Mouse (Mus musculus): ENCODE data around the gene Hes7.
"Not testable (repeated sequence)": the region's sequence is repeated elsewhere in the genome, so short reads cannot be mapped to it uniquely, and the experiment has no call there.

Hes7 gene

DNA sequence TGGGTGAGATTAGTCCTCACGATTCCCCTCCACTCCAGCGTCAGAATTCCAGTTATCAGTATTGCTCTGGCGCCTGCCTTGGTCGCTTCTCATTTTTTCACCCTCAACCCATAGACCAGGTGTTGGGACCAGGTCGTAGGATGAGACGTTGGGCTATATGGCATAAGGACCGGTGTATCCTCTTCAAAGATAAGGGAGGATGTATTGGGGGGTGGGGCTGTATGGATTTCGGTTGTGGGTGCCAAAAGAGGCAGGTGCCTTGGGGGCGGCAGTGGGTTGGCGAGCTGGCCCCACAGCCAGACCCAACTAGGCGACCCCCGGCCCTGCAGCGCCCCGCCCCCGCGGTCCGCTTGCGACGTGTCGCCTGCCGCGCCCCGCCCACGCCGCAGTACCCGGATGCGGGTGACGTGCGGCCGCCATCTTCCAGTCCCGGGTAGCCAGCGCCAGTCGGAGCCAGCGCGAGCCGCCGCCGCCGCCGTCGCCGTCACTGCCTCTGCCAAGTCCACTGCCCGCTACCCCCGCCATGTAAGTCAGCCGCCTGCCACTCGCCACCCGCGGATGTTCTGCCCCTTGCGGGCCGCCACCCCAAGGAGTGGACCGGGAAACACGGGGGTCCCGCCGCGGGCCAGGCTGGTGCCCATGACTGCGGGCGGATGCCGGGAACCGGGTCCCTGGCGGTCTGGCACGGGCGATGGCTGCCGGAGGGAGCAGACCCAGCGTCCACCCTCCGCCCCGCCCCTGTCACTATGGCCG is 31.9 kb upstream of the Hes7 start, which contains the start of gene Vamp2:
Vamp2 (plus strand) TSS at position 388 of the 753 bp plus-strand sequence.
- no peak for DNase-seq (ENCODE audit: low read depth)

DNA sequence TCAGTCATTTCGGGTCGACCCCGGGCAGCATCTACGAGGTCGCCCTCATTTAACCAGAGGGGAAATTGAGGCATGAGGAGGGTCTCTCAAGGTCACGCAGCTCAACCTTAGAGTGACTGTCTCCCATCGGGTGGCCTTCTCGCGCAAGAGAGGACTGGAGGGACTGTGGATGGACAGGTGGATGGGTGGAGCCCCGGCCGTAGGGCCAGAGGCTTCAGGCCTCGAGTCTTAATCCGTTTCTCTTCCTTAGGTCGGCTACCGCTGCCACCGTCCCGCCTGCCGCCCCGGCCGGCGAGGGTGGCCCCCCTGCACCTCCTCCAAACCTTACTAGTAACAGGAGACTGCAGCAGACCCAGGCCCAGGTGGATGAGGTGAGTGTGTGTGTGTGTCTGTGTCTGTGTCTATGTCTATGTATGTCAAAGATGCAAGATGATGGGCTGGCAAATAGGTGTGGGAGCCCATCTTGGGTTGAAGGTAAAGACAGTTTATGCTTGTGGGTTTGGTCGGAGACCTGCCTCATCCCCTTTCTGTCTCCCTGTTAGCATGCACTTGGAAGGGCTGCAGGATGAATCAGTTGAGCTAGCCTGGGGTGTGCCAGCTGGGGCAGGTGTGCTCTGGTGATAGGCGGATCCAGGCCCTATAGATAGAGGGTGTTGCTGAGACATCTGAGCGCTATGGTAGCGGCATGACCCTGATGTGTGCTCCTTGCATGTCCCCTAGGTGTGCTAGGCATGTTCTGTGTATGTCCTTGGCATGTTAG is 31.2 kb upstream of the Hes7 start:
- DNase-seq (ENCODE audit: low read depth) = no peak

DNA sequence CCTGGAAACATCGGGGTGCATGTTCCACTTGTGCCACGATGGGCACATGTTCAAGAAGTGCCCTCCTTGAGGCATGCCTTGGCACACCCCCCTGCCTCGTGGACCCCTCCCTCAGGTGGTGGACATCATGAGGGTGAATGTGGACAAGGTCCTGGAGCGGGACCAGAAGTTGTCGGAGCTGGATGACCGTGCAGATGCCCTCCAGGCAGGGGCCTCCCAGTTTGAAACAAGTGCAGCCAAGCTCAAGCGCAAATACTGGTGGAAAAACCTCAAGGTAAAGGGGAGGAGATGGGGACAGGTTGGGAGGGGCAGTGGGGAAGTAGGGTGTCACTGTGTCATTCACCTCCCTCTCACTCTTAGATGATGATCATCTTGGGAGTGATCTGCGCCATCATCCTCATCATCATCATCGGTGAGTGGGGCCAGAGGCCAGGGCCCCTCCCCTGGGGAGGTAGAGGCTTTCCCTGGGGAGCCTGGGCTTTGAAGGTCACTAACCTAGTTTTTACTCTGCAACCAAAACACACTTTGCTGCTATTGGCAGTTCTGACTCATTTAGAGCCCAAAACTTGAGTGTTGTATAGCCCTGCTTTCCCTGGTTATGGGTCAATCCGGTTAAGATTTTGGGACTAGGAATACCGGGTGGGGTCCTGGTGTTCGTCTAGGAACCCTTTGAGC is 30.5 kb upstream of the Hes7 start:
- no peak for DNase-seq (ENCODE audit: low read depth)

DNA sequence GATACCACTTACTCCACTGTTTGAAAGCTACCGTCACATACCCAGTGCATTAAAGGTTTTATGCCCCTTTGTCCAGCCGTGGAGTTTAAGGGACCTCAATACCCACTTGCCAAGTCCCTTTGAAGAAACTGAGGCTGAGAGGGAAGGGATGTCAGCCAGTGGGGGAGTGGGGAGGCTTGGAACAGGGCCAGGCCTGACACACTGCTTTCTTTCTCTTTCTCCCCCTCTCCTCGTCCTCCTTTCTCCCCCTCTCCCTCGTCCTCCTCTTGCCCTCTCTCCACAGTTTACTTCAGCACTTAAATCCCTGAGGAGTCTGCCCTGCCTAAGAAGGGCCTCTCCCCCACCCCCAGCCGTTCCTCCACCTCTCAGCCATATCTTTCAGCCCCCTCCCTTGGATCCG is 29.8 kb upstream of the Hes7 start:
- DNase-seq (ENCODE audit: low read depth) = no peak

DNA sequence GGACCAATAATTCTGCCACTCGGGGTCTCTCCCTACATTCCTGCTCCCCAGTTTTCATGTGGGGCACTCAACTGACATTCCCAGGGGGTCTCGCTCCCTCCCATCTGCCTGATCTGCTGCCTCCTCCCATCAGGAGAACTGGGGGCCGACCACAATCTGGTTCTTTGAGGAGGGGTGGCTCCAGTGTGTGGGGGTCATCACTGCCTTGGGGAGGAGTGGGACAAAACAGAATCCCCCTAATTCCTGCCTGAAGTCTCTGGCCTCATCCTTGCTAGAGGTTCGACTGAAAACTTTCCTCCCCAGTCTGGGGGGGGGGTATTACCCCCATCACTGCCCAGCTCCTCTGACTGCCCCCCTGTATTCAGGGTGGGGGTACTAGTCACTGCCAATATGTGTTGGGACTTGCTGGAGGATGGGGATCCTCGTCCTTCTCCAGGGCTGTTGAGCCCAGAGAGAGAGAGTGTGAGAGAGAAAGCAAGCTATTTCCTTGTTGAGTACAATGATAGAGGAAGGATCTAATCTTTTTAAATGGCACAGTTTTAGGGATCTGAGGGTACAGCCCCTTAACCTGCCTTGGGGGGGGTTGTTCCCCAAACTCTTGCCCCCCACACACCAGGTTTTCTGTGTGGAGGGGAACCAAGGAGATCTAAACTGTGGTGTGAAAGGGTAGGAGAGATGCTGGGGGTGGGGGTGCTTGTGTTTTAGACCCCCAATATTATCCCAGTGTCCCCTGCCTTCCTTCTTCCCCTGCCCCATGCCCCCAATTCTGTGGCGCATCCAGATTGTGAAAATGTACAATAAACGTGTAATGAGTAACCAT is 28.4 kb upstream of the Hes7 start:
- DNase-seq (ENCODE audit: low read depth) = no peak

GRCm38 (mm10) chr11:69092386-69092751 is 27.8 kb upstream of the Hes7 start:
- DNase-seq (ENCODE audit: low read depth) = peak; percentile 78

GRCm38 (mm10) chr11:69092871-69093270 is 27.3 kb upstream of the Hes7 start:
- DNase-seq (ENCODE audit: low read depth) = no peak

GRCm38 (mm10) chr11:69093856-69094255 is 26.3 kb upstream of the Hes7 start:
- DNase-seq (ENCODE audit: low read depth) = not testable (repeated sequence)

GRCm38 (mm10) chr11:69094697-69095429 is 25.3 kb upstream of the Hes7 start, which contains the start of gene Per1:
TSS of gene Per1 (plus strand) at chr11:69095217.
- DNase-seq (ENCODE audit: low read depth) = peak; percentile 98

DNA sequence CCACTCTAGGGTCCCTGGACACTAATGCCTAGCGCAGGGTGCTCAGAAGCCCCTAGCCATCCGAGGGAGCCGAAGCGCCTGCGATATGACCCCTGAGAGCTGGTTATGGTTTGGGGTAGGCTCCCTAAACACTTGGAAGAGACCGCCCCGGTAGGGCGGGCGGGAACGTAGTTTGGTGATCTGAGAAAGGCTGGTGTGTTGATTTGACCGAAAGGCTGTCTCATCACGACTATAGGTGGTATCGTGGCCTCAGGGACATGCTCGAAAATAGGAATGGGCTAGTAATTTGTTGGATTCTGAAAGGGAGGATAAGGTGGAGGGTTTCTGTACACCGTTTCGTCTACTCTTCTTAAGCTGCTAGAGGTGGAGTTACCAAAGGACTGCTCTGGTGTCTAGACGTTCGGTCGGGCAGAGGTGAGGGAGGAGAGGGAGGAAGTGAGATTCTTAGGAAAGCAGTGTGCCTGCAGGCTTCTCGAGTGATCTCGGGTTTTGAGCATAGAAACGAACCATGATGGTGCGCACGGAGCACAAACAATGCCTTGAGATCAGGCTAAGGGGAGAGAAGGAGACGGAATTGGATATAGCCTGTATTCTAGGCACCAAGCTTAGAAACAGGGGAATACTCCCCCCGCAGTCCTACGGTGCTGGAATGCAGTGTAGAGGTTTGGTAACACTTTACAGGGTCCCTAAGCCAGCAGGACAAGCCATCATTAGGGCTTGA is 24.5 kb upstream of the Hes7 start:
- no peak for DNase-seq (ENCODE audit: low read depth)

DNA sequence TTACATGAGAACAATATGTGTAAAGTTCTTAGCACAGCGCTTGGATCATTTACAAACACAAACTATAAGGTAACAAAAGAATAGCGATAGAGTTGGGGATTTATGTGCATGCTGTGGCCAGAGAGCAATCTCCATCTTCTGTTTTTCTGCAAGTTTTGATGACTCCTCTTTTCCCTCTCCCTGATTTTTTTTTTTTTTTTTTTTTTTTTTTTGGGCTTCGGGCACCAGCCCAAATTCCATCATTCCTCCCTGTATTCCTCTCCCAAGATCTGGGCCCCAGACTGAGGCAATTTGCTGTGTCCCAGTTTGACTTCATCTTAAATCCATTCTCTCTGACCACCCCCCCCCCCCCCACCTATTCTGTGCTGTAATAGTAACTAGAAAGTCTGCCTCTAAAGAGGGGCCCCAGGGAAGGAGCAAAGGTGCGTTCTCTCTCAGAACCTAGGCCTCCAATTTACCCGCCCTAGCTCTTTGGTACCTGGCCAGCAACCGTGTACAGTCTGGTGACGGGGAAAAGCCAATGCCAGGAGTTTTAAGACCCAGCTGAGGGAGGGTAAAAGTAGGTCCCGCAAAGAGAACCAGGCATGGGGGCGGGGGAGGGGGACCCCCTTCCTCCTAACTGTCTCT is 23.7 kb upstream of the Hes7 start:
- DNase-seq (ENCODE audit: low read depth) = no peak

- DNase-seq (ENCODE audit: low read depth) = peak; percentile 96
These were observed 23.0 kb upstream of the Hes7 start for GRCm38 (mm10) chr11:69096987-69097900.

DNA sequence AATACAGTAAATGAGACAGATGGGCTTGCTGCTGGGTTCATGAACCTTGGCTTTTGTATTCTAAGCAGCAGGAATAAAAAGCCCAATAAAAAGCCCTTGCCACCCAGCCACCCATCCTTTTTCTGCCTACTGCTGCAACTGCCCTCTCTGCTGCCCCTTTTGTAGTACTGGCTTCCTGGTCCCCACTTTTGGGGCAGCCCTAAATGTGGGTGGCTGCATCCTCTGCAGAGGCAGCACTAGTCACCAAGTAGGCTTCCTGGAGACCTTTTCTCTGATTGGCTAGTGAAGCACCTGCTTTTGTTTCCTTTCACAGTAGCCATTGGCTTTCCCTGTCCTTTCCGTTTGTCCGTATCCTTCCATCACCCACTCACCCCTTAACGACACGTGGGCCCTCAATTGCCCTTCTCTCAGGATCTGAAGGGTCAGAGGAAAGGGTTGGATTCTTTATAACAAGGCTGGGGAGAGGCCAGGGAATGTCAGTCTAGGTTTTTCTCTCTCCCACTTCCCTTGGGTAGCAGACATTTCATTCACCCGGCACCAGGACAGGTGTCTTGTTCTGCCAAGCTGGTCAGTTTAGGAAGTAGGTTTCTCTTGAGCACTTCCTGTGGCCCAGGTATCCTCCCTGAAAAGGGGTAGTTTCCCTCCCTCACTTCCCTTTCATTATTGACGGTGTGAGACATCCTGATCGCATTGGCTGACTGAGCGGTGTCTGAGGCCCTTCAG is 22.0 kb upstream of the Hes7 start:
- no peak for DNase-seq (ENCODE audit: low read depth)

DNA sequence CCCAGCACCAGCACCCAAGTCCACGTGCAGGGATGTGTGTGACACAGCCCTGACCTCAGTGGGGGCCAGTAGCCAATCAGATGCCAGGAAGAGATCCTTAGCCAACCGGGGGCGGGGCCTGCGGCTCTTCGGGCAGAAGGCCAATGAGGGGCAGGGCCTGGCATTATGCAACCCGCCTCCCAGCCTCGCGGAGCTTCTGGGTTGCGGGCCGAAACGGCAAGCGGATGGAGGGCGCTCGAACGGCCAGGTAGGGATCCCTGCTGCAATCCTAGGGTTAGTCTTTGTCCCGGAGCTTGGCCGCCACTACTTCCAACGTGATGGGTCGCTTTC is 21.5 kb upstream of the Hes7 start:
- peak; percentile 94 for DNase-seq (ENCODE audit: low read depth)

- no peak for DNase-seq (ENCODE audit: low read depth)
These were observed 20.9 kb upstream of the Hes7 start for GRCm38 (mm10) chr11:69099177-69099914.

GRCm38 (mm10) chr11:69099915-69100345 is 20.3 kb upstream of the Hes7 start:
- peak; percentile 76 for DNase-seq (ENCODE audit: low read depth)

DNA sequence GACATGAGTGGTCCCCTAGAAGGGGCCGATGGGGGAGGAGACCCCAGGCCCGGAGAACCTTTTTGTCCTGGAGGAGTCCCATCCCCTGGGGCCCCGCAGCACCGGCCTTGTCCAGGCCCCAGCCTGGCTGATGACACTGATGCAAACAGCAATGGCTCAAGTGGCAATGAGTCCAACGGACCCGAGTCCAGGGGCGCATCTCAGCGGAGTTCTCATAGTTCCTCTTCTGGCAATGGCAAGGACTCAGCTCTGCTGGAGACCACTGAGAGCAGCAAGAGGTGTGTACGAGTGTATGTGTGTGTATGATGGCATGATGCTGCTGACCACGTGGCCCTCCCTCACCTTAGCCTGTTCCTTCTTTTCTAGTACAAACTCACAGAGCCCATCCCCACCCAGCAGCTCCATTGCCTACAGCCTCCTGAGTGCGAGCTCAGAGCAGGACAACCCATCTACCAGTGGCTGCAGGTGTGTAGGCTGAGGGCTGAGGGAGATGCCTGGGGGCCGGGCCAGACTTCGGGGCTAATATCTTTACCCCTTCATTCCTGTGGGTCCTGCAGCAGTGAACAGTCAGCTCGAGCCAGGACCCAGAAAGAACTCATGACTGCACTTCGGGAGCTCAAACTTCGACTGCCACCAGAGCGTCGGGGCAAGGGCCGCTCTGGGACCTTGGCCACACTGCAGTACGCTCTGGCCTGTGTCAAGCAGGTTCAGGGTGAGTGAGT is 19.4 kb upstream of the Hes7 start:
- no peak for DNase-seq (ENCODE audit: low read depth)
